Mouse (Mus musculus) forebrain, embryonic 16.5 days (tissue): ENCODE measurements around the gene Lcat. TPM values are rescaled to one million over a fixed set of nuclear protein-coding genes. Genes with fewer than 3 reads are reported as not detected.
A peak's percentile ranks its signal among the peaks of the same experiment; 100 is the strongest.

ENCODE experiments used
- ATAC-seq: fragments of 200-750 bp; cut with Nextera tagmentation; 2 replicates; pipeline ENCODE4 v1.8.0; 2017; ENCODE audit warnings: mild to moderate bottlenecking, moderate library complexity
- H3K27ac ChIP-seq: fragments of 300-500 bp; sonication (generic); 2 replicates; pipeline ENCODE4 v1.5.1; 2014; ENCODE audit warnings: low read length, control low read depth
- H3K27me3 ChIP-seq: fragments of 300-500 bp; sonication (generic); replicated peaks from 2 replicates; pipeline ENCODE4 v1.6.1; 2014; ENCODE audit warnings: low read length; ENCODE audit not compliant: control insufficient read depth, insufficient read depth
- H3K36me3 ChIP-seq: fragments of 300-500 bp; sonication (generic); 2 replicates; pipeline ENCODE4 v1.6.1; 2014; ENCODE audit not compliant: control insufficient read depth, insufficient read depth
- H3K4me1 ChIP-seq: fragments of 300-500 bp; sonication (generic); replicated peaks from 2 replicates; pipeline ENCODE4 v1.6.1; 2014; ENCODE audit warnings: low read length; ENCODE audit not compliant: control insufficient read depth, insufficient read depth
- H3K4me2 ChIP-seq: fragments of 300-500 bp; sonication (generic); 2 replicates; pipeline ENCODE4 v1.6.1; 2014; ENCODE audit warnings: mild to moderate bottlenecking, low read length, control low read depth
- H3K4me3 ChIP-seq: fragments of 300-500 bp; sonication (generic); replicated peaks from 2 replicates; pipeline ENCODE4 v1.5.1; 2014; ENCODE audit warnings: mild to moderate bottlenecking, low read length, control low read depth
- H3K9ac ChIP-seq: fragments of 300-500 bp; sonication (generic); replicated peaks from 2 replicates; pipeline ENCODE4 v1.6.1; 2014; ENCODE audit warnings: low read depth, low read length, control low read depth
- H3K9me3 ChIP-seq: fragments of 300-500 bp; sonication (generic); 2 replicates; pipeline ENCODE4 v1.6.1; 2016; ENCODE audit warnings: low read length; ENCODE audit not compliant: control insufficient read depth
- WGBS: fragments of 180-500 bp; shearing (Covaris S2); extraction: QIAGEN DNeasy Blood & Tissue Kit; methylation state at CpG from one replicate; pipeline ENCODE4 v1.1.7; 2014; 5-methylcytosine and 5-hydroxymethylcytosine counted together
- polyA plus RNA-seq: library from polyadenylated mRNA; unstranded; fragments of >200 nt; fragmentation: Nextera tagmentation; extraction: Ambion mirVana; gene quantifications from 2 replicates; pipeline ENCODE4 v1.2.1, GENCODE M21; 2015

Gene Lcat
- polyA plus RNA-seq, 1 experiment from 2014 or later, result 0.67 TPM

DNA sequence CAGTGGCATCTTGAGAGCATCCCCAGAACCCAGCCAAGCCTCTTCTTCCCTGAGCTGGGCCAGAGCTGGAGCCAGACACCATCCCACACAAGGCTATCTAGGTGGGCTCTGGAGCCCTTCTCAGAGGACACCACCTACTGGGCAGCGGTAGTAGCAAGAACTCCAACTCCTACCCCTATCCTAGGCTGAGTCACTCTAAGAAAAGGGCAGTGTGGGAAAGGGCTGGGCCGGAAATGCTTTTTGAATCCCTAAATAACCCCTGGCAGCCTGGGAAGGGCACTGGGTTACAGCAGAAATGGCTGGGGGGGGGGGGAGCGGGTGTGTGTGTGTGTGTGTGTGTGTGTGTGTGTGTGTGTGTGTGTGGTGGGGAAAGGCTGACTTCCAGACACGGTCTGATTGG, 14.6 kb upstream of the Lcat start:
- ATAC-seq, result no peak
- Histone ChIP-seq H3K27me3 (no peaks in the 10 kb centered on the region), H3K27ac (no peak overlapping the region), H3K9me3 (no peaks in the 10 kb centered on the region), H3K4me3 (no peak overlapping the region), H3K36me3 (no peaks in the 10 kb centered on the region), H3K9ac (no peak overlapping the region), H3K4me2 (no peak overlapping the region), H3K4me1 (no peaks in the 10 kb centered on the region)
- WGBS, result 76% methylated on average over 3 of the region's 4 CpGs

DNA sequence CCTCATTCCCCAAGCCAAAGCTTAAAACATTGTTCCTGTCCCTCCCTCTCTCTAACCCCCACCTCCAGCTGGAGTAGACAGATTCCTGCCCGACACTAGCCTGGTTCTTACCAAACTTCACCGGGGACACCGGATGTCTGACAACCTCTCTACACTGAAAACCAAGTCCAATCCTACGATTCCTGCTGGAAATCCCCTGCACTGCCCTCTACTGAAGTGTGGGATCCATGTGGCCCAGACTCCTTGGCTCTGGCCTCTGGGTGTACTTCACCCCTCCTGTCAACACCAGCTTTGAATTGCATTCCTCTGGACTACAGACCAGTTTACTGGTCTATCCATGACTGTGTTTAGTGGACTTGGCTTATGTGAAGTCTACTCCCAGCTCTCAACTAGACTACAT, 13.4 kb upstream of the Lcat start:
- Histone ChIP-seq H3K27me3 (no peaks in the 10 kb centered on the region), H3K9me3 (no peaks in the 10 kb centered on the region), H3K36me3 (no peaks in the 10 kb centered on the region), H3K4me1 (no peaks in the 10 kb centered on the region), H3K4me2 (no peak overlapping the region), H3K27ac (no peak overlapping the region), H3K9ac (no peak overlapping the region), H3K4me3 (no peak overlapping the region)
- 87% methylated on average over 4 of the region's 4 CpGs for WGBS
- ATAC-seq, result no peak

- Histone ChIP-seq H3K27me3 (no peaks in the 10 kb centered on the region), H3K9me3 (no peaks in the 10 kb centered on the region), H3K9ac (no peak overlapping the region), H3K4me2 (no peak overlapping the region), H3K4me3 (no peak overlapping the region), H3K27ac (peak overlapping the region; percentile 60), H3K36me3 (no peaks in the 10 kb centered on the region), H3K4me1 (peaks cover 11% of the 10 kb centered on the region)
- peak; percentile 88 for ATAC-seq
- WGBS, result 45% methylated on average over 7 of the region's 7 CpGs
These were observed 8.0 kb upstream of the Lcat start for GRCm38 (mm10) chr8:105951057-105951659.

DNA sequence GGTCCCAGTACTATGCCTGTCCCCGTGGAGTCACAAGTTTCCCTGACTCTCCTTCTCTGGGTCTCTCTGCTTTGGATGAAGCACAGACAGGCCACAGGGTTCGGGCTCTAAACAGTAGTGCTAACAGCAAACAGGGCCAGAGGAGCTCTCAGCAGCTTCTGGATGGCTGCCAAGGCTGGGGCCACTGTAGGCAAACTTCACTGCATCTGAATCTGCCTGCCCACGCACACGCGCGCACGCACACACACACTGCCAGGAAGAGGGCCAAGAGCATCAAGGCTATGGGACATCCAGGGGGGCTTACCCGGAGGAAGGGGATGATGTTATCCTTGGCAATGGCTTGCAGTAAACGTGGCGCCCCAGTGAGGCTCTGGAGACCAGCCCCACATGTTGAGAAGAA, 6.2 kb upstream of the Lcat start:
- no peaks in the 10 kb centered on the region for H3K36me3 ChIP-seq
- no peak overlapping the region for H3K9ac ChIP-seq
- 46% methylated on average over 10 of the region's 10 CpGs for WGBS
- H3K9me3 ChIP-seq, result no peaks in the 10 kb centered on the region
- H3K27me3 ChIP-seq, result no peaks in the 10 kb centered on the region
- 0 out of 2 replicates have a peak, but pooled peaks have one; percentile 29 for ATAC-seq
- H3K4me2 ChIP-seq, result no peak overlapping the region
- no peak overlapping the region for H3K27ac ChIP-seq
- H3K4me3 ChIP-seq, result no peak overlapping the region
- peaks cover 11% of the 10 kb centered on the region for H3K4me1 ChIP-seq

DNA sequence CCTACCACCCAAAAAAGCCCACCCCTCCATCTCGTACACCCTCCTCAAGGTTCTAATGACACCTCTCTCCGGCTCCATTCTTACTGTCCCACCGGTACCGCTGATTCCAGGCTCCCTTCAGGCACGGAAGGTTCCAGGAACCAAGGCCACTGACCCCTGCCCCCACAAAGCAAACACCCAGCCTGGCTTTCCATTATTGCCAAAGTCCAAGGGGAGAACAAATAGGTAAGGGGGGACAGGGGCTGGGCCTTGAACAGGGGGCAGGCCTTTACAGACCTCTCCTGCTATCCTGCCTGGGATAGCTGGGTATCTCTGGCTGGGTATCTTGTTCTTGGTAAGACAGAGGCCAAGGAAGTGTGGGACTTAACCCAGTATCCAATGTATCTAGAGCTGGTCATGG, 640 bp downstream of the Lcat start:
- no peaks in the 10 kb centered on the region for H3K36me3 ChIP-seq

GRCm38 (mm10) chr8:105942026-105942425, 1.2 kb downstream of the Lcat start:
- Histone ChIP-seq H3K27ac (no peak overlapping the region), H3K27me3 (no peaks in the 10 kb centered on the region), H3K9ac (no peak overlapping the region), H3K4me3 (no peak overlapping the region), H3K4me1 (peaks cover 7% of the 10 kb centered on the region), H3K4me2 (no peak overlapping the region), H3K36me3 (no peaks in the 10 kb centered on the region), H3K9me3 (no peaks in the 10 kb centered on the region)
- WGBS, result 91% methylated on average over 11 of the region's 11 CpGs
- ATAC-seq, result no peak

More for the DNA sequence above, 640 bp downstream of the Lcat start:
- H3K27me3 ChIP-seq, result no peaks in the 10 kb centered on the region
- H3K4me1 ChIP-seq, result peaks cover 7% of the 10 kb centered on the region
- H3K4me3 ChIP-seq, result no peak overlapping the region
- H3K27ac ChIP-seq, result no peak overlapping the region
- ATAC-seq, result no peak
- no peak overlapping the region for H3K4me2 ChIP-seq
- WGBS, result 92% methylated on average over 5 of the region's 5 CpGs
- no peak overlapping the region for H3K9ac ChIP-seq
- H3K9me3 ChIP-seq, result no peaks in the 10 kb centered on the region

DNA sequence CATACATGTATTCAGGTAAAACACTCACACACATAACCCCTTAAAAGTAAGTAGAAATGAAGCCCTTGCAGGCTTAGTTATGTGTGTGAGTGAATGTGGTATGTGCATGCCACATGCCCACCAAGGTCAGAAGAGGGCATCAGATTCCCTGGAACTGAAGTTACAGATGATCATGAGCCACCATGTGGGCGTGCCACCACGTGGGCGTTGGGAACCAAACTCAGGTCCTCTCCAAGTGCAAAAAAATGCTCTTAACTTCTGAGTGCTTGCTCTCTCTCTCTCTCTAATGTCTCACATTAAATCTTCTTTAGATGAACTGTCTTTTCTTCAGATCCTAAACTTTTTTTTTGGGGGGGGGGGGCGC, 4.9 kb downstream of the Lcat start, which contains the start of gene Psmb10:
Psmb10 (minus strand) TSS at position 139 of the 364 bp plus-strand sequence.
- no peaks in the 10 kb centered on the region for H3K27me3 ChIP-seq
- peak within 1 kb of the TSS; percentile 68 for H3K4me3 ChIP-seq
- peak within 1 kb of the TSS; percentile 99 for H3K4me2 ChIP-seq
- peak within 1 kb of the TSS; percentile 91 for H3K9ac ChIP-seq
- no peak for ATAC-seq
- H3K4me1 ChIP-seq, result peaks cover 11% of the 10 kb centered on the region
- H3K9me3 ChIP-seq, result no peaks in the 10 kb centered on the region
- no peaks in the 10 kb centered on the region for H3K36me3 ChIP-seq
- peak within 1 kb of the TSS; percentile 82 for H3K27ac ChIP-seq
- 38% methylated on average over 4 of the region's 4 CpGs for WGBS

GRCm38 (mm10) chr8:105937496-105938305, 5.5 kb downstream of the Lcat start:
- ATAC-seq, result peak; percentile 24; the same call in 1 of the 2 replicates
- Histone ChIP-seq H3K4me2 (peak overlapping the region; percentile 99), H3K9me3 (no peaks in the 10 kb centered on the region), H3K36me3 (no peaks in the 10 kb centered on the region), H3K27me3 (no peaks in the 10 kb centered on the region), H3K9ac (peak overlapping the region; percentile 91), H3K27ac (peak overlapping the region; percentile 82), H3K4me1 (peaks cover 11% of the 10 kb centered on the region), H3K4me3 (peak overlapping the region; percentile 68)
- WGBS, result under 1% methylated on average over 33 of the region's 33 CpGs

- Histone ChIP-seq H3K4me1 (peaks cover 11% of the 10 kb centered on the region), H3K9me3 (no peaks in the 10 kb centered on the region), H3K27me3 (no peaks in the 10 kb centered on the region), H3K4me2 (peak overlapping the region; percentile 99), H3K36me3 (no peaks in the 10 kb centered on the region), H3K9ac (peak overlapping the region; percentile 91), H3K4me3 (peak overlapping the region; percentile 68), H3K27ac (peak overlapping the region; percentile 82)
- 0% methylated on average over 30 of the region's 30 CpGs for WGBS
- peak; percentile 85 for ATAC-seq
These were observed 6.2 kb downstream of the Lcat start for GRCm38 (mm10) chr8:105936866-105937475.
